Mouse (Mus musculus): ENCODE measurements at regions not wholly inside any gene's neighbourhood (a gene's known extent, or its start where the extent isn't known, plus 50 kb on each side); places are given as distances from the start of the nearest gene placed in this dataset.

DNA sequence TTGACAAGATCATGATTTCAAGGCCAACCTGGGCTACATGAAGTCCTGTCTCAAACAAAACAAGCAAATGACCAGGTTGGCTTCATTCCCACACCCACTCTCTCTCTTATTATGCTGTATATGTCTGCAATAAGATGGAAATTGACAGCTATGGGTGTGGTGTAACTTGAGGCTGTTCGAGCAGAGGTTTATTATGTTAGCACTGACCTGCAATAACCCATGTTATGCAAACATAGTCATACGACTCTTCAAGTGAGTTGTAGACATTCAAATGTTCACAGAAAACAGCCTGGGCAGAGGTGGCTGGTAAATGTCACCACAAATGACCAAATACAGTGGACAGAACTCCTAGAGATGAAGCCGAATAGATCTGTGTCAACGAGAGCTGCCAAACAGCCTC is 196.2 kb downstream of the Tmsb4x start:
- intact Hi-C loops (cut with DNase I), result no loop called here
- DNase-seq (ENCODE audit: low spot score), result no peak

DNA sequence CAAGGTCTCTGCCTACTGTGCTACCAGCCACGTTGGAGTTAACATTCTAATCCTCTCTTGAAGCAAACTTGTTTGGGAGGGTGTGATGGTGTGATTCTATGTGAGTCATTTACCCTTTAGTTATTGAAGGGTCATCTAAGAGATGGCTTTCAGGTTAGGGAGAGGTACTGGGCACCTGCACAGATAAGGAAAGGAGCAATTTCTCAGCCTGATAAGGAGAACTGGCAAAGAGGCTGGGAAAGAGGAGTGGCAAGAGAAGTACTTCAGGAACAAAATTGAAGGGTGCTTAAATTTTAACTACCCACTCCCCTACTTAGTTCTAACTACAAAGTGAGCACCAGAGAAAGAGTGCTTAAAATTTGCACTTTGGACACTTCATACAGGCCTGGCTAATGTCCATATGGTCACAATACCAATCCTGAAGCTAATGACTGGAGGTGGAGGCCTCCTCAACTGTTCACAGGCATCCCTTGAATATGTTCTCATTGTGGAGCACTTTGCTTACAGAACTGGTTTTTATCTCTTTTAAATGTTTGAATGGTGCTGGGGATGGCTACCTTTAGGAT is 197.1 kb downstream of the Tmsb4x start:
- DNase-seq (ENCODE audit: low spot score), result no peak
- intact Hi-C loops (cut with DNase I), result no loop called here

DNA sequence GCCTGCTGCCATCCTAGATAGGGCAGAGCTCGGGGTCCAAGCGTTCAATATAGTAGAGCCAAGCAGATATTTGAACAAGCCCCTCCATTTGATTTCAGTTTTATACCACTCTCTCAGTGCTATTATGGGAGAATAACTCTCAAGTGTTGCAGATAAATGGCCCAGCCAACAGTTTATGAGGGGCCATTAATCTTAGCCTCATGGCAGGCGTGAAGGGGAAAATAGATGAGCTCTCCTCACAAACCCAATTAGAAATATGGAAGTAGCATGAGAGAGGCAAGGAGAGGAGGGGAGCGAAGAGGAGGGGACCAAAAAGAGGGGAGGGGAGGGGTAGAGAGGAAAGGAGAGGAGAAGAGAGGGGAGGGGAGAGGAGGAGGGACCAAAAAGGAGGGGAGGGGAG is 213.3 kb downstream of the Tmsb4x start:
- intact Hi-C loops (cut with DNase I), result no loop called here
- DNase-seq (ENCODE audit: low spot score), result no peak

DNA sequence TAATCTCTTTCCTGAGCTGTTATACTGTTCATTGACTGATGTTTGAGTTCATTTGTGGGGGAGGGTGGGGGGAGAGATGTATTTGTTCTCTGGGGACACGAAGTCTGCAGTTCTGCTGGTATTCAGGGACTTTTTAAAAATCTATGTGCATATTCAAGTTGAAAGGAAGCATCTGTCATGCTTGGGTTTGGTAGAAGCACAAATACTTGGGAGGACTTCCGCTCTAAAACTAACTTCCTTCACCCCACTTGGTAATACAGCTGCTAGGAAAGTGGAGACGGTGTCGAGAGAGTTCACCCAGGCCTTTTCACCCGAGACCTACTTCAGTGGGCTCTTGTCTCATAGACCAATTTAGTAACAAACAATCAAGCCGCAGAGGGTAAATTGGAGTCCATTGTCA is 228.1 kb downstream of the Tmsb4x start:
- intact Hi-C loops (cut with DNase I), result no loop called here
- no peak for DNase-seq (ENCODE audit: low spot score)

DNA sequence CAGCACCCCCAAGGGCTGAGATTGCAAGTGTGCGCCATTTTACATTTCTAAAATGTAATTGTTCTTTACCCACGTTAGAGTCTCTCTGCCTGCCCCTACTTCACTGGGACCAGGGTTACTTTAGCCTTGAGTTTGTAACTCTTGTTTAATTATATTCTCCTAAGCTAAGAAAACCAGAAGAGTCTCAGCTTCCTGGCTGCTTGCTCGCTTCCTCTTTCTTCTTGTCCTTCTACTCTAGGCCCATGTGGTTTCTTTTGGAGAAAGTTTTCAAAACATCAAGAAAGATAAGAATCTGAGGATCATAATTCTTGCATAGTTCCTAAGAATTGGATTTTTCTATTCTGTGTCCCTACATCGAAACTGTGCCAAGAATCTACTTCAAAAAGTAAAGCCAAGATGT is 228.6 kb downstream of the Tmsb4x start:
- DNase-seq (ENCODE audit: low spot score), result no peak
- intact Hi-C loops (cut with DNase I), result no loop called here

DNA sequence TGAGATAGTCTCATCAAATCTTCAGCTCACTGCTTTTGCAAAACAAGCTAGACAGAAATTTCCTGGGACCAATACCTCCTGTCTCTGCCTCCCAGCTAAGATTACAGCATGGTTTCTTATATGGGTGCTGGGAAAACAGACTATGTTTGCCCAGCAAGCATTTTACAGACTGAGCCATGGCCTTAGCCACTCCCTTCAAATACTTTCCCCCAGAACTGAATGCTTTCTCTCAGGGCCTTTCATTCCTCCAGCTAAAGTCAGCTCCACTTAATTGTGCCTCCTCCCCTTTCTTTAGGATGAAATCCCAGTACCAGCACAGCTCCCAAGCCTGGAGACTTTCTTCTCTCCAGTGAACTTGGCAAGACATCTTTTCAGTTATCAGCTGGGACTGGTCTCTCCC is 232.1 kb downstream of the Tmsb4x start:
- DNase-seq (ENCODE audit: low spot score), result no peak
- intact Hi-C loops (cut with DNase I), result no loop called here

DNA sequence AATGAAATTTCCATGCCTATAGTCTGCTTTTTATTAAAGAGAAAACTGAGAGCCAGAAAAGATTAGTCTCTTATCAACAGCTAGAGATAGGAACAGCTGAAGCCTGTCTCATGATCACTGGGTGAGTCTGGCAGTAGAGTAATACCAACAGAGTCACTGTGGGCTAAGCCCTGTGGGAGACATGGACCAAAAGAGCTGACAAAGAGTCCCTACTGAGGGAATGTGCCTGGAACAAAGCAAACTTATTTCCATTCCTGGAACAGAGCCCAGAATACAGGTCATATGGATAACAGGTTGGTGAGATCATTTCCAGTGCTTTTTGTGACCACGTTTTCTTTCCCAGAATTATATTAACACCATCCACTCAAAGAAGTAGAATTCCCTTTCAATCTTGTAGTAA is 237.4 kb downstream of the Tmsb4x start:
- intact Hi-C loops (cut with DNase I), result no loop called here
- no peak for DNase-seq (ENCODE audit: low spot score)

DNA sequence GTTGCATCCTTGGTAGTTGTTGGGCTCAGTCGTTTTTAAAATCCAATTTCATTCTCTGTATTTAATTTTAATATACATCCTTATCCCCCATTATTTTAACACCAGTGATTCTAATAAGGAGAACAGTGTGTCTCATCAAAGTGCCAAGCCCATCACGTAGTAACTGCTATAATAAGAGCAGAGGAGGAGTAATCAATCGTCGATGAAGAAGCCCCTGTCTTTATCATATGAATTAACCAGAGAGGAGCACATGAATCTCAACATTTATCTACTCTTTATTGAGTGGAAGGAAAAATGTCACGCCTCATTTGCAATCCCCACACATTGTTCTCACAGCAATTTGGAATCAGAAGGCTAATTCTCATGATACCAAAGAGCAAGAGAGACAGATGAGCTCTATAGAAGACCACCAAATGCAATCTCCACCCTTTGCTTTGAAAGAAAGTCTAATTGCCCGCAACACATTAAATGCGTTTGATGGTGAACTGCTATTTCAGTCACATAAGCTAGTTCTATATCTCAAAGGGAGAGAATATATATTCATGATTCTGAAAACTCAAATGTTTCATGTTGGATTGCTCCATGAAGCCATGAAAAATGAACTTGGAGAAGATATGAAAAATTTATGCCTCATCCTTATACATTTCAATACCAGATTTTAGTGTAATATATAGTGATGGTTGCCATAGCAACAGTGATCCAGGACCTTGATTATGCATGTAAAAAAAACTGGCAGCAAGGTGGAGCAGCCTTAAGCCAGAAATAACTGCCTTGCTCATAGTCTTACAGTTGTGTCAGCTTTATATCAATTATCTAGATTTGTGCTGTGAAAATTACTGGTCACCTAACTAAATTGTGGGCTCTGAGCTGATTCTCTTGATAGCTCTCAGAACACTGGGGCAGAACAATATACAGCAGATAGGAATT is 244.2 kb downstream of the Tmsb4x start:
- intact Hi-C loops (cut with DNase I), result no loop called here
- DNase-seq (ENCODE audit: low spot score), result no peak

DNA sequence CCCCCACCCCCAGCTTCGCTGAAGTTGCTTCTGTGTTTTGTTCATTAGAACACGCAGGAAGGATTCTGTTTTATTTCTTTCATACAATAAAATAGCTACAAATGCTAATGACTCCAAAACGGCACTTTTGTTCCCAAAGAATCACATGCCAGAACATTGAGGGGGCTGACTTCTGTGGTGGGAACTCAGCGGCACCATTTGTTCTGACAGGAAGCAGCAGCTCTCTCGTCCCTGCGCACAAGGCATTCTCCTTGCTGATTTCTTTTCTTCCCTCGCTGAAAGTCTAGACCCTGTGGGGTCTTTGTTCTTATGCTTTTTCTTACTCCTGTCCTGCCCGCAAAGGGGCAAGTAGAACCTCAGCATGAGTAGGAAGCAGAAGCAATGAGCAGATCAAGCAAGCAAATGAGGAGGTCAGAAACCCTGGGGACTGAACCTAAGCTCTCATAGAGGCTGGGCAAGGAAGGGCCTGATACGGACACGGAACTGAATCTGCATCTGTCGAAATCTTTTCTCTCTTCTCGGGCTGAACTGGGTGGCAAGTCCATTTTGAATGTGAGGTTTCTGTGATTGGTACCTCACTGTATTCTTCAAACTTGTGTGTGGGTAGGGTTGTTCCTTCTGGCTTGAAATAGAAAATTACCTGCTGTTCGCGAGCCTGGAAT is 256.5 kb downstream of the Tmsb4x start:
- DNase-seq (ENCODE audit: low spot score), result no peak
- intact Hi-C loops (cut with DNase I), result no loop called here

DNA sequence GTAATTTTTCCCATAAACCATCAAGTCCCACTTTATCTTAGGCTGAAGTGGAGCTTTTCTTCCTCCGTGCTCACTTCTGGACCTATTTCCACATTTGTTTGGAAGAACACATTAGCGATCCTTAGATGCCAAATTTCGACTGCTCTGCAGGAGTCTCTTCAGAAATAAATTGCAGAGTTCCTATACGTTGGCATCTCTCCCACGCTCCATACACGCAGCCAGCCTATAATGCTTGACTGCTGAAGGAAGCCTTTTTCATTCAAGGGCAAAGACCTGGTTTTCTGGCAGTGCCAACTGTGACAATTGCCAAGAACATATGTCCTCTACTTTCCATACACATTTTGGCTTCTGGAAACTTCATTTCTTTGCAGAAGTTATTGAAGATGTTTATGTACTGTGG is 258.1 kb downstream of the Tmsb4x start:
- intact Hi-C loops (cut with DNase I), result no loop called here
- no peak for DNase-seq (ENCODE audit: low spot score)

DNA sequence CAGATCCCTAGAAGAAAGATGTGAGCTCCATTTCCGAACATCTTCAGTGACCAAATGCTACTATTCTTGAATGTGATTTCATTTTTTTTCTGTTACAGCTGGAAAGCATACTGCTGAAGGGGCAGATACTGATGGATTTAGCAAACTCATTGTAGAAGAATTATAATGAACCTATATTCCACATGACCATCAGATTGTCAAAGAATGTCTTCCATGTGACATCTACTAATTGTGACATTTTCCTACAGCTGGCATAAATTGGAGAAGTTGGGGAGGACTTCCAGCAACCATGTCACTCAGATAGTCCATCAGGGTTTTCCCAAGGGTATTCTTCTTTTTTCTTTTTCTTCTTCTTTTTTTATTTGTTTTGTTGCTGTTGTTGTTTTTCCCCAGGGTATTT is 263.2 kb downstream of the Tmsb4x start:
- intact Hi-C loops (cut with DNase I), result no loop called here
- no peak for DNase-seq (ENCODE audit: low spot score)

DNA sequence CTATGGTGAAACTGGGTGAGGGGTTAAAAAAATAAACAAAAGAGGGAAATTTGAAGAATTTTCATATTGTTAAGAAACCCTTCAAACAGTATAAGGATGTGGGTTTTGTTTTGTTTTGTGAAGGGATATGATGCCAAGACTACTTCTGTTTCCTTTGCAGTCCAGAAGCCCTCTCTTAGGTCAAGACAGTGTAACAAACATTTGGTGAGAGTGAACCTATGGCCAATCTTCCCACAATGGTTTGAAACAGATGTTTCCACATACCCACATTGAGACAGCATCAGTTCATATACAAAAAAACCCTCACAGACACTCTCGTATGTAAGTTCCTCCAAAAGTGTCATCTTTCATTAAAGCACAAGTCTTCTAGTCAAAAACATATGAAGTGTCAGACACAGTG is 263.6 kb downstream of the Tmsb4x start:
- no peak for DNase-seq (ENCODE audit: low spot score)
- intact Hi-C loops (cut with DNase I), result no loop called here

DNA sequence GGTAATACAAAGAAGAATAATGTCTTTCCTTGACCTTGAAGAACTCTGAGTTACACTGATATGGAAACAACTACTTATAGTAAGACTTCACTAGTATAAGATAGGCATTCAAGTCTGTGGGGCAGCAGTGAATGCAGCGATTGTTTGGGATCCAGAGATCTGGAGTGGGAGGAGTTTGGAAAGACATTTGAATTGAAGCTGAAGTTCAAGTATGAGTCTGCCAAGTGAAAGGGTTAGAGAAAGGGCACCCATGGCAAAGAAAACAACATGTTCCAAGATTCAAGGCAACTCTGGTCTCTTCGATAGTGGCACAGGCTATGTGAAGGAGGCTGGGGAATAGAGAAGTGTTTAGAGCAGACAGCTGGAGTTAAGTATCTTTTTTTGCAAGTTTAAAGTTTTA is 275.3 kb downstream of the Tmsb4x start:
- intact Hi-C loops (cut with DNase I), result no loop called here
- no peak for DNase-seq (ENCODE audit: low spot score)

DNA sequence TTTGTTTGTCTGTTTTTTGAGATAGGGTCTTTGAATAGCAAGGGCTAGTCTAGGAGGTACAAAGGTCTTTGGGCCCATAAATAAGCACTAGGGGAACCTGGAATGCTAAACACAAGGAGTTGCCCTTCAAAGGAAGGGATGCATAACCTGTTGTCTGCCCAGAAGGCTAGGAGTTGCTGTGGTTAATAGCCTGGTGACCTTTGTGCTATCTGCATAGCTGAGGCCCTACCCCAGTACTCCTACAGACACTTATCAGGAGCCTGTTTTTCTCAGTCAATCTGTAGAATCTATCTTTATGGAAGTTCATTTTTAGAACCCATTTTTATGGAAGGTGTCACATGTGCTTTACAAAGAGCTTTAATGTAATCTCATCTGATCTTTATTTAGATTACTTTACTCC is 276.6 kb downstream of the Tmsb4x start:
- intact Hi-C loops (cut with DNase I), result no loop called here
- no peak for DNase-seq (ENCODE audit: low spot score)

DNA sequence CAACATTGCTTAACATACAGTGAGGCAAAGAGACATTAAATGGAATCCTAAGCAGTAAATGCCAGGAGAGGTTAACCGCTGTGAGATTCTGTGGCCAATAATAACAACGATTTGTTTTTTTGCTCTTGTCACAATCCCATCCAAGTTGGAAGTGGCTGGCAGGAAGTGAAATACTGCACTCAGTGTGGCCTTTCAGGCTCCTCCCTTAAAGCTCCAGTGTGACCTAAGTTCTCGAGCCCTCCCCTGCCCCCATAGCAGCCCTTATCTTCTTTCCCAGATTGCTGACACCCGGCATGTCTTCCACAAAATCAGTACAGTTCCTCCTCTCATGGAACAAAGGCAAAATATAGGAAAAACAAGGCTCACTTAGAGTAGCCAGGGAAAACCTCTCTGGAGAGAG is 278.1 kb downstream of the Tmsb4x start:
- DNase-seq (ENCODE audit: low spot score), result peak; percentile 4
- intact Hi-C loops (cut with DNase I), result no loop called here

DNA sequence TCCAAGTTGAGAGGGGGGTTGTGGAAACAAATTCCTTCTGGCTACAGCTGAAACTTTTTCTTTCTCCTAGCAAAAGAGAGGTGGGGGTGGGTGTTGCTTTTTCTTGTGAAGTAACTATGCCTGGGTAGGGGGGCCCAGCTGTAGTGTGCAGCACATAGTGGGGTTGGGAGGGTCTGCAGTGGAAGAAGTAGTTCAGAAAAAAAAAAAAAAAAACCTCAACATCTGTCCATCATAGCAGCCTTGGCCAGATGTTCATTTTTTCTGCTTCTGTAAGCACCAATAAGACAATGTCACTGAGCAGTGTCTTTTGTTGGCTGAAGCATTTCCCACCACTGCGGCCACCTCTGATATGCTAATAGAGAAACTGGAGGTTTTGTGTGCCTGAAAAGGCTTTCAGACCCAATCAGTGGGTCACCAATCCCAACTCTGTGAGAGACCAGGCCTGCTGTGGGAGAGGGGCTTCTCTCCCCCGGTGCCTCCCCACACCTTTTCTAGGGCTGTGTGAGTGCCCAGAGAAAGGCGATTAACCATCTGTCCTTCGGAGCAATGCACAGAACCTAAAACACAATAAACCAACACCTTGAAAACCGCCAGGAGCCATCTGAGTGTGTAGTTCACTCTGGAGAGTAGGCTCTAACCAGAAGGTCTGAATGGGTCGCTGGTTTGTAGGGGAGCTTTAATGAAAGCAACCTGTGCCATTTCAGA is 279.2 kb downstream of the Tmsb4x start:
- DNase-seq (ENCODE audit: low spot score), result no peak
- intact Hi-C loops (cut with DNase I), result no loop called here

DNA sequence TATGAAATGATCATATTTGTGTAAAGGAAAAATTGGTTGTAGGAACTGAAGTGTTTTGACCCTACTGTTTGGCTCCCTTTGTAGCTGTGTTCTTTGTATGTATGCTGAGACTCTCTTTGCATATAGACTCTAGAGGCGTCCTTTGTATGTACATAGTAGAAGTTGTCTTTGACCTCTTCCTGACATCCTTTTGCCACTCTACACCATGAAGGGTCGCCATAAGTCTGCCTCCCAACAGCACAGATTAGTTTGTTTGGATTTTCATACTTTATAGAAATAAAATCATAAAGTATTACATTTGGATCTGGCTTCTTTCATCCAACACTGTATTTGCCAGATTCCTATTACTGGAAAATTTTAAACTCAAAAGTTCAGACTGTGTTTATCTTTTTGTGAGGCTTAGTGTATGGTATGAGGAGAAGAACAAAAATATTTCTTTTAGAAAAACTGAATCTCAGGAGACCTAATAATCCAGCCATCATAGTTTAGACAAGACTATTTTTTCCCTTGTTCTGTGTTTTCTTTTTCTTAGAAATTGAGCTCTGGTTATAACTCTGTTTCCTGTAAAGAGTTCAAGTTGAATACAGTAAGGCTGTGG is 293.7 kb downstream of the Tmsb4x start:
- DNase-seq (ENCODE audit: low spot score), result no peak
- intact Hi-C loops (cut with DNase I), result no loop called here

DNA sequence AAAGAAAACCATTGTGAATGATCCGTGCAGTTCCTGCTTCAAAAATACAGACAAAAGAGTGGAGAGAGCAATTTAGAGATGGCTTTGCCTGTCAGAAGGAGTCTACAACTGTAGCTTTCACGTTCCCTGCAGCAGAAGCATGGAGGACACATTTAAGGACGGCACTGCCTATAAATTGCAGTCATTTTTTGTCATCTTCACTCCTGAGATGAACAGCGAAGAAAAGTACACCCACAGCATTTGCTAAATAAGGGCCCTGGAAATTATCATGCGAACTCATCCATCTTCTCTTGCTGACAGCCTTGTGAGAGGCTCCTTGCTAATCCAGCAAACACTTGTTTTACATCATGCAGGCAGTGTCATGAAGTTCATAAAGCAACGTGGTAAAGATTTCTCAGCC is 302.5 kb downstream of the Tmsb4x start:
- DNase-seq (ENCODE audit: low spot score), result no peak
- intact Hi-C loops (cut with DNase I), result no loop called here

DNA sequence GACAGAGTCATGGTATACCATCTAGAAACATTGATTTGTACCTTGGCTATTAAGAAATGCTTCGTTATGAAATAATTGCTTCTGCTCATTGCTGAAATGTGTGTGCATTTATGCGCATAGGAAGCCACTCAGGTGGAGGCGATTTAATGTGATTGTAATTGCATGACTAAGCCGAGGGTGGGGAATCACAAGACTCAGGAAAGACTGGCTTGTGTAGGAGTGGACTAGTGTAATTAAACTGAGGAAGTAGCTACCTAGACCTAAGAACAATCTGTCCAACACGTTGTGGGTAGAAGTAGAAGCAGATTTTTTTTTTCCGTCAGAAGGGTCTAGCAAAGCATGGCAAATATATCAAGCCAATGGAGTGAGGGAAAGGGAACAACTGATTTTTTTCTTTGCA is 308.4 kb downstream of the Tmsb4x start:
- DNase-seq (ENCODE audit: low spot score), result no peak
- intact Hi-C loops (cut with DNase I), result no loop called here

DNA sequence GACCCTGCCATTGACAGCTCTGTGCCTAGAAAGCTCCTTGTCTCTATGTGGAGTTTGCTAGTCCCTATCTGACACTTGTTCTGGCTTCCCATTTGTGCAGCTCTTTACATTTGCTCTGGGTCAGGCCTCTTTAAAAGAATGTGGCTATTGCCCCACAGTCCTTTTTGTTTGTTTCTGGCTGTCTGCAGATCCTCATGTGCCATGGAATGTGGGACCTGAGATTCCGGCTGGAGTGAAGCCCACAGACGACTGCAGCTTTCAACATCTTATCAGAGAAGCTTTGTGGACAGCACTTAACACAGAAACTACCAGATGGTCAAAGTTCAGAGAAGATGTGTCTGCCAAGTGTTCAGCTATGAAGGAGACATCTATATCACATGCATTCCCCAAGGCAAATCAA is 309.7 kb upstream of the Egfl6 start:
- intact Hi-C loops (cut with DNase I), result no loop called here
- DNase-seq (ENCODE audit: low spot score), result no peak
